Mouse (Mus musculus): ENCODE measurements around the gene Spdef. TPM values are rescaled to one million over a fixed set of nuclear protein-coding genes. Genes with fewer than 3 reads are reported as not detected.
A peak's percentile ranks its signal among the peaks of the same experiment; 100 is the strongest.

Spdef gene
- total and polyA plus RNA-seq, 2 experiments = 0.48 TPM; not detected in 1

- no peak for TF ChIP-seq POLR2A (IDR thresholded peaks at IDR 0.05; ENCODE audit: extremely low read depth, insufficient read depth, low read length)
- no peak for TF ChIP-seq CTCF (IDR thresholded peaks at IDR 0.05; ENCODE audit: low read depth, low read length)
- Histone ChIP-seq H3K4me3 (ENCODE audit: insufficient read depth, low read depth, low read length) (no peak overlapping the region), H3K9ac (ENCODE audit: low read depth, low read length) (no peak overlapping the region), H3K27me3 (ENCODE audit: control insufficient read depth, insufficient read depth, low read length) (no peaks in the 10 kb centered on the region), H3K79me2 (ENCODE audit: control insufficient read depth, insufficient read depth, low read length) (peaks cover 43% of the 10 kb centered on the region), H3K27ac (replicated peaks; ENCODE audit: insufficient read depth, low read depth, low read length) (no peak overlapping the region), H3K36me3 (ENCODE audit: control insufficient read depth, insufficient read depth, low read length) (peaks cover 15% of the 10 kb centered on the region), H3K4me1 (ENCODE audit: control insufficient read depth, insufficient read depth, low read length) (peaks cover 2% of the 10 kb centered on the region; the same call in 1 of the 2 replicates)
- DNase-seq (ENCODE audit: extremely low read depth, low read depth, low spot score) = no peak
- 88% methylated on average over 5 of the region's 5 CpGs for WGBS
Measured at GRCm38 (mm10) chr17:27767120-27767519, 38.4 kb upstream of the Spdef start.

GRCm38 (mm10) chr17:27765066-27765465 is 36.3 kb upstream of the Spdef start:
- Histone ChIP-seq H3K4me3 (ENCODE audit: insufficient read depth, low read depth, low read length) (no peak overlapping the region), H3K9ac (ENCODE audit: low read depth, low read length) (no peak overlapping the region), H3K36me3 (ENCODE audit: control insufficient read depth, insufficient read depth, low read length) (peaks cover 15% of the 10 kb centered on the region), H3K4me1 (ENCODE audit: control insufficient read depth, insufficient read depth, low read length) (peaks cover 3% of the 10 kb centered on the region), H3K79me2 (ENCODE audit: control insufficient read depth, insufficient read depth, low read length) (peaks cover 58% of the 10 kb centered on the region), H3K27me3 (ENCODE audit: control insufficient read depth, insufficient read depth, low read length) (no peaks in the 10 kb centered on the region), H3K27ac (replicated peaks; ENCODE audit: insufficient read depth, low read depth, low read length) (no peak overlapping the region)
- no peak for TF ChIP-seq CTCF (IDR thresholded peaks at IDR 0.05; ENCODE audit: low read depth, low read length)
- no peak for TF ChIP-seq POLR2A (IDR thresholded peaks at IDR 0.05; ENCODE audit: extremely low read depth, insufficient read depth, low read length)
- WGBS = 97% methylated on average over 6 of the region's 6 CpGs
- DNase-seq (ENCODE audit: extremely low read depth, low read depth, low spot score) = no peak

GRCm38 (mm10) chr17:27764453-27764852 is 35.7 kb upstream of the Spdef start:
- TF ChIP-seq POLR2A (IDR thresholded peaks at IDR 0.05; ENCODE audit: extremely low read depth, insufficient read depth, low read length) (no peak), CTCF (IDR thresholded peaks at IDR 0.05; ENCODE audit: low read depth, low read length) (peak; percentile 10; the same call in 1 of the 2 replicates)
- Histone ChIP-seq H3K27me3 (ENCODE audit: control insufficient read depth, insufficient read depth, low read length) (no peaks in the 10 kb centered on the region), H3K9ac (ENCODE audit: low read depth, low read length) (no peak overlapping the region), H3K27ac (replicated peaks; ENCODE audit: insufficient read depth, low read depth, low read length) (no peak overlapping the region), H3K36me3 (ENCODE audit: control insufficient read depth, insufficient read depth, low read length) (peaks cover 15% of the 10 kb centered on the region), H3K79me2 (ENCODE audit: control insufficient read depth, insufficient read depth, low read length) (peaks cover 61% of the 10 kb centered on the region), H3K4me1 (ENCODE audit: control insufficient read depth, insufficient read depth, low read length) (peaks cover 3% of the 10 kb centered on the region), H3K4me3 (ENCODE audit: insufficient read depth, low read depth, low read length) (no peak overlapping the region)
- 69% methylated on average over 2 of the region's 2 CpGs for WGBS
- no peak for DNase-seq (ENCODE audit: extremely low read depth, low read depth, low spot score)

GRCm38 (mm10) chr17:27762884-27763283 is 34.1 kb upstream of the Spdef start:
- H3K79me2 ChIP-seq (ENCODE audit: control insufficient read depth, insufficient read depth, low read length) = peaks cover 59% of the 10 kb centered on the region
- H3K4me3 ChIP-seq (ENCODE audit: insufficient read depth, low read depth, low read length) = no peak overlapping the region
- peaks cover 14% of the 10 kb centered on the region; the same call in 1 of the 2 replicates for H3K36me3 ChIP-seq (ENCODE audit: control insufficient read depth, insufficient read depth, low read length)
- 93% methylated on average over 11 of the region's 11 CpGs for WGBS
- no peaks in the 10 kb centered on the region for H3K27me3 ChIP-seq (ENCODE audit: control insufficient read depth, insufficient read depth, low read length)
- no peak overlapping the region for H3K9ac ChIP-seq (ENCODE audit: low read depth, low read length)
- H3K27ac ChIP-seq (replicated peaks; ENCODE audit: insufficient read depth, low read depth, low read length) = no peak overlapping the region
- DNase-seq (ENCODE audit: extremely low read depth, low read depth, low spot score) = no peak
- H3K4me1 ChIP-seq (ENCODE audit: control insufficient read depth, insufficient read depth, low read length) = peaks cover 2% of the 10 kb centered on the region; the same call in 1 of the 2 replicates
- no peak for TF ChIP-seq POLR2A (IDR thresholded peaks at IDR 0.05; ENCODE audit: extremely low read depth, insufficient read depth, low read length)
- TF ChIP-seq CTCF (IDR thresholded peaks at IDR 0.05; ENCODE audit: low read depth, low read length) = no peak

- WGBS = 64% methylated on average over 9 of the region's 9 CpGs
- peaks cover 64% of the 10 kb centered on the region for H3K79me2 ChIP-seq (ENCODE audit: control insufficient read depth, insufficient read depth, low read length)
- no peak overlapping the region for H3K27ac ChIP-seq (replicated peaks; ENCODE audit: insufficient read depth, low read depth, low read length)
- no peak overlapping the region for H3K9ac ChIP-seq (ENCODE audit: low read depth, low read length)
- peak; percentile 41 for DNase-seq (ENCODE audit: extremely low read depth, low read depth, low spot score)
- no peak overlapping the region for H3K4me3 ChIP-seq (ENCODE audit: insufficient read depth, low read depth, low read length)
- TF ChIP-seq CTCF (IDR thresholded peaks at IDR 0.05; ENCODE audit: low read depth, low read length) = peak; percentile 69
- TF ChIP-seq POLR2A (IDR thresholded peaks at IDR 0.05; ENCODE audit: extremely low read depth, insufficient read depth, low read length) = no peak
- peaks cover 2% of the 10 kb centered on the region; the same call in 1 of the 2 replicates for H3K4me1 ChIP-seq (ENCODE audit: control insufficient read depth, insufficient read depth, low read length)
- no peaks in the 10 kb centered on the region for H3K27me3 ChIP-seq (ENCODE audit: control insufficient read depth, insufficient read depth, low read length)
- H3K36me3 ChIP-seq (ENCODE audit: control insufficient read depth, insufficient read depth, low read length) = peaks cover 14% of the 10 kb centered on the region; the same call in 1 of the 2 replicates
Measured at GRCm38 (mm10) chr17:27761639-27762336, 33.0 kb upstream of the Spdef start.

- DNase-seq (ENCODE audit: extremely low read depth, low read depth, low spot score) = no peak
- H3K27ac ChIP-seq (replicated peaks; ENCODE audit: insufficient read depth, low read depth, low read length) = no peak overlapping the region
- H3K79me2 ChIP-seq (ENCODE audit: control insufficient read depth, insufficient read depth, low read length) = peaks cover 66% of the 10 kb centered on the region
- no peak overlapping the region for H3K9ac ChIP-seq (ENCODE audit: low read depth, low read length)
- H3K27me3 ChIP-seq (ENCODE audit: control insufficient read depth, insufficient read depth, low read length) = no peaks in the 10 kb centered on the region
- no peak overlapping the region for H3K4me3 ChIP-seq (ENCODE audit: insufficient read depth, low read depth, low read length)
- TF ChIP-seq POLR2A (IDR thresholded peaks at IDR 0.05; ENCODE audit: extremely low read depth, insufficient read depth, low read length) (no peak), CTCF (IDR thresholded peaks at IDR 0.05; ENCODE audit: low read depth, low read length) (no peak)
- H3K4me1 ChIP-seq (ENCODE audit: control insufficient read depth, insufficient read depth, low read length) = peaks cover 2% of the 10 kb centered on the region; the same call in 1 of the 2 replicates
- 63% methylated on average over 6 of the region's 6 CpGs for WGBS
- H3K36me3 ChIP-seq (ENCODE audit: control insufficient read depth, insufficient read depth, low read length) = peaks cover 5% of the 10 kb centered on the region; the same call in 1 of the 2 replicates
Measured at GRCm38 (mm10) chr17:27760169-27760568, 31.4 kb upstream of the Spdef start.

All from liver, adult 2 months (tissue).